Comparison of ENCODE assay signal across 24 mouse cellular contexts in the genomic region with DNA sequence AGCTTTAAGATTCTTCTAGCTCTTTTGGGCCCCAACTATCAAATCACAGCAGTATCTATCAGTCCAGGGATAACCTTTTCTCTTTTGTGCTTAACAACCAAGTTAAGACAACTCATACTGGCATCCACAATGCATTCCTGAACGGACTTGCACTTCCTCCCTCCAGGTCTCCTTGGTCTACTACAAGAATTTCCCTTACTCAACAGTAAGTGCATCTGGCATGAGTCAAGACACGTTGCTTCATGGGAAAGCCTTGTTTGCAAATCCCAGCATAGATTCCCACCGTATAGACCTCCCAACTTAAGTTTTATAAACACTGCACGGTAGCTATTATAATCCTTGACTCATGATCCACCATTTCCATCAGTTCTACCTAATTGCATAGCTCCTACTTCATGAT.
"Had no signal": no experiment of that assay in that cellular context is flagged by ENCODE, and none has a peak within 500 bp of the region (broad histone marks: within the 10 kb centered on the region; RNA-seq: fewer than 3 reads in every experiment).

No protein-coding gene starts in this region.

- H3K36me3 ChIP-seq: heart, embryonic 13.5 days; heart, embryonic 15.5 days; hindbrain, embryonic 13.5 days; hindbrain, embryonic 15.5 days; kidney, embryonic 15.5 days; limb, embryonic 13.5 days; limb, embryonic 15.5 days; liver, embryonic 12.5 days had no signal

- H3K4me3 ChIP-seq: gastrocnemius, adult 2 months; heart, embryonic 13.5 days; heart, embryonic 15.5 days; hindbrain, embryonic 13.5 days; hindbrain, embryonic 15.5 days; kidney, embryonic 15.5 days; limb, embryonic 13.5 days; limb, embryonic 15.5 days; liver, embryonic 12.5 days had no signal

- H3K4me1 ChIP-seq: heart, embryonic 13.5 days; heart, embryonic 15.5 days; hindbrain, embryonic 13.5 days; hindbrain, embryonic 15.5 days; kidney, embryonic 15.5 days; limb, embryonic 13.5 days; limb, embryonic 15.5 days; liver, embryonic 12.5 days had no signal

- H3K9me3 ChIP-seq: heart, embryonic 15.5 days; hindbrain, embryonic 13.5 days; hindbrain, embryonic 15.5 days; kidney, embryonic 15.5 days; limb, embryonic 13.5 days; limb, embryonic 15.5 days; liver, embryonic 12.5 days had no signal

- DNase-seq: gastrocnemius, adult 2 months; gastrocnemius, postnatal 10 days; gastrocnemius, postnatal 25 days; heart, adult 18-20 months; heart, postnatal 14 days; heart, postnatal 36 days; kidney, adult 11 months; kidney, adult 2 months; kidney, adult 9 months; kidney, postnatal 14 days; kidney, postnatal 36 days; layer of hippocampus, postnatal 36 days had no signal

- ATAC-seq: hindbrain, postnatal 0 days; intestine, embryonic 16.5 days; liver, embryonic 12.5 days had no signal

- H3K27ac ChIP-seq: gastrocnemius, adult 2 months; heart, embryonic 13.5 days; heart, embryonic 15.5 days; hindbrain, embryonic 13.5 days; hindbrain, embryonic 15.5 days; hindbrain, postnatal 0 days; kidney, embryonic 15.5 days; kidney, postnatal 0 days; limb, embryonic 13.5 days; limb, embryonic 15.5 days; liver, embryonic 12.5 days had no signal

- H3K9ac ChIP-seq: heart, embryonic 13.5 days; heart, embryonic 15.5 days; hindbrain, embryonic 13.5 days; hindbrain, embryonic 15.5 days; kidney, embryonic 15.5 days; limb, embryonic 13.5 days; limb, embryonic 15.5 days; liver, embryonic 12.5 days had no signal

- H3K4me2 ChIP-seq: heart, embryonic 11.5 days; heart, embryonic 13.5 days; heart, embryonic 15.5 days; hindbrain, embryonic 13.5 days; hindbrain, embryonic 15.5 days; kidney, embryonic 15.5 days; limb, embryonic 13.5 days; limb, embryonic 15.5 days; liver, embryonic 12.5 days had no signal

- H3K27me3 ChIP-seq: heart, embryonic 13.5 days; heart, embryonic 15.5 days; hindbrain, embryonic 13.5 days; hindbrain, embryonic 15.5 days; kidney, embryonic 15.5 days; limb, embryonic 13.5 days; limb, embryonic 15.5 days; liver, embryonic 12.5 days had no signal
